Mouse (Mus musculus): ENCODE measurements around the gene Mapk8ip1. TPM values are rescaled to one million over a fixed set of nuclear protein-coding genes. Genes with fewer than 3 reads are reported as not detected.
A peak's percentile ranks its signal among the peaks of the same experiment; 100 is the strongest.

The Mapk8ip1 gene
- total RNA-seq, 2 experiments from 2014 or later = 6.9 to 7.2 TPM

GRCm38 (mm10) chr2:92392318-92393264, 8.5 kb downstream of the Mapk8ip1 start:
- intact Hi-C loops (cut with DNase I) = no loop called here
- DNase-seq = no peak

DNA sequence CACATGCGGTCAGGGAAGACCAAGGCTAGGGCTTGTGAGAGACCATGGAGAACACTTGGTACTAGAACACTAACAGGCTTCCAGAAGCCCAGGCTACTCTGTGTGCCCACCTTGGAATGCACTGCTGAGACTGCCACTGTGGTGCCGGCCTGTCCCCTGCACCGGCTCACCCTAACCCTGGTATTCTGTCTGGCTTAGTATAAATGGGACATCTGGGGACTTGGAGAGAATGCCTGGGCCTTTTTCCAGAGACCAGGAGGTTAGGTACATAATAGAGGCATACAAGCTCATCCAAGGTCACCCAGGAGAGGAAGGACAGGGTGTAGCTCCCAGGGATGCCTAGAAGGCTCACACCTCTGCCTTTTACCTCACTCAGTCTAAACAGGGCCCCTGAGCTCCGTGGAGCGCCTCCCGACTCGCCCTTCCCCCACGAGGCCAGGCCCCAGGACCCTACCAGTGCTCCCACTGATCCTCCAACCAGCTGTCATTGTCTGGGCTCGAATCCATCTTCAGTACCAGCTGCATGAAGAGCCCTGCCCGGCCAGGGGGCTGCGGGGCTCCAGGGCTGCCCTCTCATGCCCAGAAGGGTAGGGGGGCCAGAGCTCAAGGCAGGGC, 9.3 kb downstream of the Mapk8ip1 start:
- DNase-seq = no peak

DNA sequence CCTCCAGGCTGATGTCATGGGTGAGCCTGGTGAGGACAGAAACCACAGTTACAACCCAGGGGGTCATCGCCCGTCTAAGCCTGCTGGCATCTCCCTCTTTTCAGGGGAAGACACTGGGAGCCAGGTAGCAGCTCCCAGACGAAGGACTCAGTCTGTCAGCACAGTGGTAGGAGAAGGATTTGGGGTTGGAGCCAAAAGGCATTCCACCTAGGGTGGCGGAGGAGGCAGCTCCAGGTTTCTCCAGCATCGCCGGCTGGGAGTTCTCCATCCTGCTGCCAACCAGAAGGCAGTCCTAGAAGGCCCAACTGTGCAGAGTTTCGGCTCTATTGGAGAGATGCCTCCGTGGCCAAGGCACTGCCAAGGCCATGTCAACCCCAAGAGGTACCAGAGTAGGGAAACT, 9.9 kb downstream of the Mapk8ip1 start:
- DNase-seq = no peak
- intact Hi-C loops (cut with DNase I) = no loop called here

More for the DNA sequence above, 9.3 kb downstream of the Mapk8ip1 start:
- intact Hi-C loops (cut with DNase I) = no loop called here

GRCm38 (mm10) chr2:92390206-92390930, 10.7 kb downstream of the Mapk8ip1 start:
- DNase-seq = peak in 1 of 2 experiments; percentile 40
- intact Hi-C loops (cut with DNase I) = no loop called here

GRCm38 (mm10) chr2:92389645-92390044, 11.4 kb downstream of the Mapk8ip1 start:
- no peak for DNase-seq
- intact Hi-C loops (cut with DNase I) = no loop called here

- peak; percentile 69 to 73 for DNase-seq
- intact Hi-C loops (cut with DNase I) = no loop called here
Measured at GRCm38 (mm10) chr2:92388891-92389641, 12.0 kb downstream of the Mapk8ip1 start.

- intact Hi-C loops (cut with DNase I) = no loop called here
- DNase-seq = no peak
Measured at GRCm38 (mm10) chr2:92388081-92388517, 13.0 kb downstream of the Mapk8ip1 start.

- intact Hi-C loops (cut with DNase I) = no loop called here
- no peak for DNase-seq
Measured at GRCm38 (mm10) chr2:92387646-92388045, 13.4 kb downstream of the Mapk8ip1 start.

GRCm38 (mm10) chr2:92386821-92387570, 14.1 kb downstream of the Mapk8ip1 start:
- DNase-seq = no peak
- intact Hi-C loops (cut with DNase I) = no loop called here

GRCm38 (mm10) chr2:92385113-92386051, 15.7 kb downstream of the Mapk8ip1 start:
- DNase-seq = no peak
- intact Hi-C loops (cut with DNase I) = no loop called here

DNA sequence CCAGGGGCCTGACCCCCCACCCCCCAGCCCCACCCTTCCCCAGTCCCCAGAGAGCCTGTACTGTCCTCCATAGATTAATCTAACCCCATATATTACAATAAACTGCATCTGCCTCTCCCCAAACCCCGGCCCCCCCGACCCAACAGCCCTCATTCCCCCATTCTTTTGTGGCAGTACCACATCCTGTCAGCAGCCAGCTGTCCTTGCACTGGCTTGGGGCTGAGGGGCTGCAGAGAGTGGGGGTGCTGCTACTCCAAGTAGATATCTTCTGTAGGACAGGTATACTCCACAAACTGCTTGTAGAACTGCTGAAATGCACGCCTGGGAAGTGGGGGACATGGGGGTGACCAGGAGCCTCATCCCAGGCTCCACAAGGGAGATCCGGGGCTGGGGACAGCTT, 17.0 kb downstream of the Mapk8ip1 start:
- DNase-seq = no peak
- intact Hi-C loops (cut with DNase I) = no loop called here

GRCm38 (mm10) chr2:92382759-92383158, 18.3 kb downstream of the Mapk8ip1 start:
- intact Hi-C loops (cut with DNase I) = no loop called here
- no peak for DNase-seq

DNA sequence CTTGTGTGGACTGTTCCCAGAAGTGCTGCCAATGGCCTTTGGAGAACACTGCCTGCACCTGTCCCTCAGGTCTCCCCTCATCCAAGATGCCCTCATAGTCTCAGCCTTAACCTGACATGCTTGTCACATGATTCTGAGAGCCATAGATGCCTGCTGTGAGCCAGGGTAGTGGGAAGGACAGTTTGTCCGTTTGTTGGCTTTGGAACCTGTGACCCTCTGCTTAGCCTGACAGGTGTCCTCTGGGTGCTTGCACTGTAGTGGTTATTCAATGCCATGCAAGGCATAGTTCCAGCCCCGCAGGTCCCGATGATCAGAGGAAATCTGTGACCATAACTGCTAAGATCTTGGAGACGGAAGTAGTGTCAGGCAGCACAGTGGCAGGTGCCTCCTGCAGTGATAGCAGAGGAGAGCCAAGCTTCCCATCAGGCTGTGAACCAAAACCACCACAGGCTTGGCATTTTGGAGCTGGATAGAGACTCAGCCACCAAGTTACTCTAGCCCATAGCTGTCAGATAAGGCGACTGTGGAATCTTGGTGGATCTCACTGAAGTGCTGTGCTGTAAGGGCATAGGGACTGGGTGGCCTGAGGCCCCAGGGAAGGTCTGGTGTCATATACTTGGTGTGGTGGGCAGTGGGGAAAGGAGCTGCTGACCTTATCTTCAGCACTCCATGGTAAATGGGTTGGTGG, 19.0 kb downstream of the Mapk8ip1 start, which contains the start of gene 1700029I15Rik:
Gene 1700029I15Rik, plus strand, starts transcription at position 638 of the 688 bp plus-strand sequence.
- intact Hi-C loops (cut with DNase I) = no loop called here
- no peak for DNase-seq

GRCm38 (mm10) chr2:92381161-92381560, 19.9 kb downstream of the Mapk8ip1 start:
- intact Hi-C loops (cut with DNase I) = no loop called here
- no peak for DNase-seq

- DNase-seq = no peak
- intact Hi-C loops (cut with DNase I) = no loop called here
Measured at GRCm38 (mm10) chr2:92380495-92381050, 20.5 kb downstream of the Mapk8ip1 start.

DNA sequence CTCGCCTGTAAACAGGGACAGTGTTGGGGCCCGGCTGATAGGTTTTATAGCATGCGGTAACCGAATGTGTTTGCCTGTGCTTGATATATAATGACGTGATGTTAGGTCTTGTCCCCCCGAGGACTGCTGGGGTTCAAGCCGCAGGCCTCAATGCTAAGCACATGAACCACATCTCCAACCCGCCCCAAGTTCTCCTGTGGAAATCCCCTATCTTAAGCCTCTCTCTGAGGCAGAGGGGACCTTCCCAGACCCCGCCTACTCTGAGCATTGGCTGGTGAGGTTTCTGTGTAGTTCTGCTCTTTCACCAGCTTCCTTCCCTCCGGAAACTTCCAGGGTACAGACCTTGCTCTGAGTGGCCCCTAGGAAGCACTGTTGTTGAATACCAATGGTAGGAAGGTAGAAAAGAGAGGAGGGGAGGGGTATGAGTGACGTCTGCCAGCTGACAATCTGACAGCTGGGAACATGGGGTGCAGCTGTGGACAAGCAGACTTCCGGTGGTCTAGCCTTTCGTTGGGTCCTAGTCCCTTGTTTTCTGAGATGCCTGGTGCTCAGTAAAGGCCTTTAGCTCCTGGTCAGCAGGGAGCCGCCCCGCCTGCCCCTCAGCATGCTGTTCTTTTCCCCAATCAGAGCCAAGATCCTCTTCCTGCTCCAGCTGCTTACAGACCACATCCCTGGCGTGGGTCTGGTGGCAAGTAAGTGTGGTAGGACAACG, 21.1 kb downstream of the Mapk8ip1 start:
- intact Hi-C loops (cut with DNase I) = loop anchor here (5.0 kb wide), 1 partner anchor 37 kb away; no protein-coding TSS in a partner anchor
- no peak for DNase-seq

GRCm38 (mm10) chr2:92377320-92377719, 23.7 kb downstream of the Mapk8ip1 start:
- intact Hi-C loops (cut with DNase I) = loop anchor here (5.0 kb wide), 1 partner anchor 40 kb away; no protein-coding TSS in a partner anchor
- no peak for DNase-seq

Measured in gastrocnemius, postnatal 36 days (tissue).